Mouse (Mus musculus) retina, postnatal 1 day (tissue): ENCODE results near the gene Qsox1.

Experiments used
- DNase-seq: peaks from one replicate; pipeline ENCODE4 v3.0.0-alpha.2; 2012

Gene Qsox1

GRCm38 (mm10) chr1:155812581-155813499, at the start of gene Qsox1:
Gene Qsox1, minus strand, starts transcription at chr1:155812889.
- DNase-seq = peak; percentile 93

DNA sequence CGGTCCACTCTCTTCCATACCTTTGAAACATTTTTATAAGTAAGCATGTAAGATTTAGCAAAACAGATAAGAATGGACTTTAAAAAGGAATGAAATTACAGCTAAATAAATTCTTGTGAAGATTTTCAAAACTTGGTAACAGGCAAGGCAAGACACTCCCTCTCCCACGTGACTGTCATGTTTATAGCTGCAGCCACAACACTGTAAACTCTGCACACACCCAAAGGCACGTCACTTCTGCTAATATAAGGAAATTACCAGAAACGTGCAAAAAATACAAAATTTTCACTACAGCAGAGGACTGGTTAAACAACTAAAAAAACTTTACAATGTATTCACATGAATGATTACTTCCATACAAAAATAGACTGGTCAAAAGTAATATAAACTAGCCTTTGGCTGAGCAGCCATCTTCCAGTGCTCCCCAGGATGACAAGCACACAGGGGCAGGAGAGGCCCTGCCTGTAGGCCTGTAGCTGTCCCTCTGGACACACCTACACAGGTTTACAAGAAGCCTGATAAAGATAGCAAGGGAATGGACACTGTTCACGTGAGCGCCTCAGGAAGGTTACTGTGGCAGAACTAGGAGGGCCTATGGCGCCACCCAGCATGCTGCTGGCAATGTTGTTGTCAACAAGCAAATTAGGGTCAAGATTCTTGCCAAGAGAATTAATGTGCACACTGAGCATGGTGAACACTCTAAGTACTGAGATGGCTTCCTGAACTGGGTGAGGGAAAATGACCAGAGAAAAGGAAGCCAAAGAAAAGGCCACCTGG, 42.4 kb upstream of the Qsox1 start:
- peak; percentile 26 for DNase-seq

GRCm38 (mm10) chr1:155853009-155853408, 40.3 kb upstream of the Qsox1 start:
- DNase-seq = no peak

DNA sequence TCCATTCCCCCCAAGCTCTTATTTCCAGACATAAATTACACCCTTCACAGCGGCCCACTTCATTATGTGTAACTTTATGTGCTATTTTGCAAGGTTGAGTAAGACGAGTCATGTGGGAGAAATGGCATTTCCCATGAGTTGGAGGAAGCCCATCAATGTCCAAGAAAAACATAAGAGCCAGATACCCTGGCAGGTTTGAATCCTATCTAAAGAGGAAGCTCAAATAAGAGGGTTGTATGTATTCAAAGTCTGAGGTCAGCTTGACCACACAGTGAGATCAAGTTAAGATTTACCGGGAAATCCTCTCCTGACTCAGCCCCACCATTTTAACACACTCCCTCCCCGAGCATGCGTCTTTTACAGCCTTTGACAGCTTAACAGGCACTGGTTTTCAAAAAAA, 31.5 kb upstream of the Qsox1 start:
- no peak for DNase-seq

- DNase-seq = no peak
These were observed 30.8 kb upstream of the Qsox1 start for GRCm38 (mm10) chr1:155843538-155843937.

DNA sequence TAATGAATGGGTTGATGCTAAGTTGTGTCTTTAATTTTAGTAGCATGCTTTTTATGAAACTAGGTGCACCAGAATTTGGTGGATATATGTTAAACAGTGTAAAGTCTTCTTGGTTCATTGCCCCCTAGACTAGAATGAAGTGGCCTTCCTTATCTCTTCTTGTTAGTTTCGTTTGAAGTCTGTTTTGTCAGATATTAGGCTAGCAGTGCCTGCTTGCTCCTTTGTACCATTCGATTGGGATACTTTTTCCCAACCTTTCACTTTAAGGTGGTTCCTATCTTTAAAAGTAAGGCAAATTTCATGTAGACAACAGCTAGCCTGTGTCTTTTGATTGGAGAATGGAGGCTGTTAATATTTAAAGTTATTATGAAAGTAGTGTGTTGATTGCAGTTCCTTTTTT, 23.0 kb upstream of the Qsox1 start:
- DNase-seq = no peak

GRCm38 (mm10) chr1:155833610-155834009, 20.9 kb upstream of the Qsox1 start:
- no peak for DNase-seq

GRCm38 (mm10) chr1:155831958-155832357, 19.3 kb upstream of the Qsox1 start:
- no peak for DNase-seq

- DNase-seq = no peak
These were observed 18.2 kb upstream of the Qsox1 start for GRCm38 (mm10) chr1:155830861-155831260.

GRCm38 (mm10) chr1:155827703-155828295, 15.1 kb upstream of the Qsox1 start:
- peak; percentile 25 for DNase-seq

DNA sequence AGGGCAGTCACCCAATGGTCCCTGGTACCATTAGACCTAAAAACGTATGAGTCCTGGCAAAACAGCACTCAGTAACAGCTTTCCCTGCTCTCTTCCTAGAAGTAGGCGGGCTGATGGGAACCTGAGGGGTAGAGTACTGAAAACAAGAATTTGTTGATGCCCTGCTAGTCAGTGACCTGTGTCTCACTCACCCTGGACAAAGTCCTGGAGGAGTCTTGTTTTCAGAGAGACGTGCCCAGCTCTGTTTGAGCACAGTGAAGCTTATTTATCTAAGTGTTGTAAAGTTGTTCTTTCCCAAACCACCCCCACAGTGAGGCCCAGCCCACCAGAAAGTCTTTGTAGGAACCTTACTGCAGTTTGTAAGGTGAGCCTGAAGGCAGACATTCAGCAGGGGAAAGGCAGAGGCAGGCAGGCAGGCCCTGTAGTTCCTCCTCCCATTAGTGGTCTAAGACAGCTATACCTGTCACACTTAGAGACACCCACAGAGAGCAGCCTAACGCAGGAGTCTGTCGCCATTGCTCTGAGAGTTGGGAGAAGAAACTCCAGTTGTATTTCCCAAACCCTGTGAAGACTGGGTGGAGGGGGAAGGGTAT, 14.2 kb upstream of the Qsox1 start:
- DNase-seq = no peak

DNA sequence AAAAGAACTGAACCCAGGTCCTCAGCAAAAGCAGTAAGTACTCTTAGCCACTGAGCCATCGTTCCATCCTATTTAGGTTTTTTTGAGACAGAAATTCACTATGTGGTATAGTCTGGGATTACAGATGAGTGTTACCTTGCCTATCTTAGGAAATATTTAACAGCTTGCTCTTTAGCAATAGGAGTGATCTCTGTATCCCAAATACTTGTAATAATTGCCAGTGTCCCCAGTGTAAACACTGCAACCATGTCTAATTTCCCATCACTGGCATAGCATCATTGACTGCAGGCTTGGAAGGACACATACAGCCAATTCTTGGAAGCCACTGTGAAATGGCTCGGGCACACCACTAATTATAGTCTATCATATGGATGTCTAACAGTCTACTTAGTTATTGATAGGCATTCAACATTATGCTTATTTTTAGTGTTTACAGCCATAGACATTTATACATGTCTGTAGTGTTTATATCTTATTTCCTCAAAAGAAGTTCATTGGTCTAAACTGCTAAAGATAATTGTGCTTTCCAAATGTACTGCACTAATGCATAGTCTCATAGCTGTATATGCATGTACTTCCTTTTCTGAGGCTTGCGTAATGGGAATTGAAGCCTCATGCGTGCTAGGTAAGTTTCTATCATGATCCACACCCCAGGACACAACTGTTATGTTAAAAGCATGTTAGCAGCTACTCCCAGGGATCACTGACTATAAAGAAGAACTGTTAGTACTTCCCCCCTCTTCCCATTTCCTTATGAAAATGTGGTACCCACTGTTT, 13.4 kb upstream of the Qsox1 start:
- no peak for DNase-seq

DNA sequence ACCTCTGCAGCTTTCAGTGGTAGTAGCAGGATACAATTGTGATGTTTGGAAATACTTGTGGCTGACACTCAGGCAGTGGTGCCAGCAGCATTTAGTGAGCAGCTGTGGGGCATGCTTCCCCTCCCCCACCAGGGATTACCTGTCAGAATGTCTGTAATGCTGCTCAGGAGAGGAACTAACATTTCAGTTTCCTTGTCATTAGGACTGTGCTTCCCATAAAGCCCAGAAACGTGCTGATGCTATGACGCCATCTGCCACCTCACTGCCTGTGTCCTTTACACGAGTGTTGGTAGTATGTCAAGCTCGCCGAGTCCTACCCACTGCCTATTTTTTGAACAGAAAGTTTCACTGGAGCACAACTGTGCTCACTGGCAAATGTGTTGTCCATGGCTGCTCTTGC, 8.0 kb upstream of the Qsox1 start:
- DNase-seq = no peak

DNA sequence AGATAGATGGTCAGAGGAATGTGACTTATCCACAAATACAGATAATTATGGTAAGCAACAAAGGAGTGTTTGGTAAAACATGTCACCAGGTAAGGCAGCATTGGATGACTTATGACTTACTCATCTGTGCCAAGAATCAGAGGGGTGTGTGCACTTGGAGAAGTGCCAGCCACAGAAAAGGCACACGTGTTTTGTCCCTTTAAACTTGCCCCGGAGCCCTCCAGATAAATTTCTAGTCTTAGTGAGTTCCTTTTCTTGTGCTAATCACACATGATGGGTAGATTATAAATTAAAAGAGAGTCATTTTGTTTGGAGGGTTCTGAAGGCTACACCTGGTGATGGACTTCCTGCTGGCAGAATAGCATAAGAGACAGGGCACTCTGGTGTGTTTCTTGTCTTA, 3.5 kb upstream of the Qsox1 start:
- DNase-seq = no peak

DNA sequence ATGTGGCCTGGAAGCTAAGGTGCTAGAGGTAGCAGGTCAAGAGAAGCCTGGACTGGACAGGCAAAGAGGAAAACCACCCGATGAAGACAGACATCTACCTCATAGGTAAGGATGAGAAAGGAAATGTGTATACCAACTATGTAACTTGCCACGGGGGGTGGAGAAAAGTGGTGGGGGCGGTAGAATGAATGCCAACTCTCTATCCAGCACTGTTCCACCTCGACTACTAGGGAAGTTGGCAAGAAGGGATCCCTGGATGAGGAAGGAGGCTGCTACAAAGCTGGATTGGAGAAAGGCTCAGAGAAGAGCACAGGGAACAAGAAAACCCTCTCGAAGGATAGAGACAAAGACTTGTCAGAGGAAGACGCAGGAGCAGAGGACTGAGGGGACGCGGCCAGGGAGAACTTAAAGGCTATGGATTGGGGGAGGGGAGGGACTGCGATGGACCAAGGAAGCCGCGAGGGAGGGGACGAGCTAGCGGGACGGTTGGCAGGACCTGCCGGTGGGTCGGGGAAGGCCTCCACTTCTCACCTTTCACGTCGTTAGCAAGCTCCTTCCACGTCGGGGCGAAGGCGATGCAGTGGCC, 601 bp downstream of the Qsox1 start:
- DNase-seq = no peak

DNA sequence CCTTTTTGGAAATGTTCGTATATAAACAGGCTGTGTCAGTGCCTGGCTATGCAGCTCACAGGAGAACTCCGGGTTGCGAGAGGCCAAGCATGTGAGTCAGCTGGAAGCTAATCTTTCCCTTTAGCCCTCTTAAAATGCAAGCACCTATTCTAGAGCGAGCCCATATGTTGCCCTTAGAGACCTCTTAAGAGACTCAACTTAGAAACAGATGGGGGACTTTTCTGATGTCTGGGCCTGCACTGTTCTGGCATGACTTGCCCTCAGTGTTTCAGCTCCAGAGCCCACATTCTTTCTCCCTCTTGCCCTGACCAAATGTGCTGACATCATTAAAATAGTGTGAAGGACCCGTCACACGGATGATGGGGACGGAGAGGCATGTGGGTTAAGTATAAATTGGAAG, 2.1 kb downstream of the Qsox1 start:
- peak; percentile 54 for DNase-seq

DNA sequence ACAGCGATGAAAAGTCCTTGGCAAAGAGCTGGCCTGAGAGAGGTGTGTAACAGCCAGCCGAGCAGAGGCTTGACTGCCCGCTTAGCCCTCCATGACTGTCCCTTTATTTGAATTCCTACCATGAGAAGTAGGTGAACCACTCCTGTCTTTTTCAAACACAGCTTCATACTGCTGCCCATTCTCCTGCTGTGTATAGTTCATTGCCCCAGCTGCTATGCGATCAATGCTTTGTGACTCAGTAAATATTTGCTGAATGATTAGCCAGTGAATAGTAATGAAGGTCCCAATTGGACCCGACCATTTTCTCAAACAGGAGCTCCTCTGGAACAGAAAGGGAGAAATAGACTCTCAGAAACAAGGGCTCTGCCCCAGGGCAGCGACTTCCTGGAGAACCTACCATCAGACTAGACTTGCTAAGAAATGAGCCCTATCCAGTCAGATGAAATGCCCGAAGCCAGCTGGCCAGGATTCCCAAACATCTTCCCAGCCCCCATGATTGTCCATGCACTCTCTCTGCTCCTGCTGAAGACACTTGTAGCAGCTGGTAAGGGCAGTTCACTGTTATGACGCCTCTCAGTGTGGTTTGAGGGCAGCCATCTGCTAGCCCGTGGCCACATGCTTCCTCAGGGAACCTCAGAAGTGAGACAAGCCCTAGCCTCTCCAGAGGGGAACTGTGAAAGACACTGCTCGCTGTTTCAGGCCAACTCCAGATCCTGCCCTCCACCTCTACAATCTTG, 2.8 kb downstream of the Qsox1 start:
- peak; percentile 74 for DNase-seq

GRCm38 (mm10) chr1:155808261-155808660, 4.4 kb downstream of the Qsox1 start:
- DNase-seq = no peak

DNA sequence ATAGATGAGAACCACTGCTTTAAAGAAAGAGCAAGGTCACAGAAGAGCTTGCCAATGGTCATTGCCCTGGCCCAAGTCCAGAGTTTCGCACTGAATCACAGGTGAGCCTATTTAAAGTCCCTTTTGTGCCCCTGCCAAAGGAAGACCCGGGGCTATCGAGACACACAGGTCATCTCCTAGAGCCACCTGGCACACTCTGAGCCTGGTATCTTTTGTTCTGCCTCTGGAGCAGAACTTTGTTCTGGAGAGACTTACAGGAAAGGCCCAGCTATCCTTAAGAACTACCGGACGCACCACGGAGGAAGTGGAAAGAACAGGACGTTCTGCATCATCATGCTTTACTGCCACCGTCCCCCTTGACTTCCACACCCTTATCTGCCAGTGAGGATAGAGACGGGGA, 7.1 kb downstream of the Qsox1 start:
- no peak for DNase-seq

- DNase-seq = no peak
These were observed 11.4 kb downstream of the Qsox1 start for GRCm38 (mm10) chr1:155801014-155801991.
